Mouse (Mus musculus) stomach, postnatal 0 days (tissue): ENCODE measurements around the gene 9130230L23Rik. TPM values are rescaled to one million over a fixed set of nuclear protein-coding genes. Genes with fewer than 3 reads are reported as not detected.

Source experiments
- ATAC-seq: fragments of 200-750 bp; cut with Nextera tagmentation; 2 replicates; pipeline ENCODE4 v1.8.0; 2017; ENCODE audit not compliant: low FRiP score, low TSS enrichment
- DNase-seq: peaks from one replicate; pipeline ENCODE4 v3.0.0-alpha.2; 2016; ENCODE audit warnings: low spot score
- H3K27ac ChIP-seq: fragments of 300-500 bp; sonication (generic); replicated peaks from 2 replicates; pipeline ENCODE4 v1.5.1; 2014; ENCODE audit warnings: mild to moderate bottlenecking, control low read depth
- H3K27me3 ChIP-seq: fragments of 300-500 bp; sonication (generic); 2 replicates; pipeline ENCODE4 v1.6.1; 2014; ENCODE audit warnings: low read length; ENCODE audit not compliant: control insufficient read depth, insufficient read depth
- H3K36me3 ChIP-seq: fragments of 300-500 bp; sonication (generic); 2 replicates; pipeline ENCODE4 v1.6.1; 2014; ENCODE audit warnings: low read length, mixed read lengths; ENCODE audit not compliant: control insufficient read depth, insufficient read depth
- H3K4me1 ChIP-seq: fragments of 300-500 bp; sonication (generic); replicated peaks from 2 replicates; pipeline ENCODE4 v1.6.1; 2014; ENCODE audit warnings: antibody characterized with exemption; ENCODE audit not compliant: control insufficient read depth, insufficient read depth
- H3K4me2 ChIP-seq: fragments of 300-500 bp; sonication (generic); replicated peaks from 2 replicates; pipeline ENCODE4 v1.6.1; 2014; ENCODE audit warnings: low read depth, mild to moderate bottlenecking, control low read depth, moderate library complexity
- H3K4me3 ChIP-seq: fragments of 300-500 bp; sonication (generic); 2 replicates; pipeline ENCODE4 v1.5.1; 2014; ENCODE audit warnings: low read depth, low read length, control low read depth
- H3K9ac ChIP-seq: fragments of 300-500 bp; sonication (generic); 2 replicates; pipeline ENCODE4 v1.6.1; 2014; ENCODE audit warnings: mild to moderate bottlenecking, low read length, control low read depth, mixed read lengths
- H3K9me3 ChIP-seq: fragments of 300-500 bp; sonication (generic); 2 replicates; pipeline ENCODE4 v1.6.1; 2016; ENCODE audit warnings: low read length; ENCODE audit not compliant: control insufficient read depth
- CTCF ChIP-seq: IDR thresholded peaks from 2 replicates; pipeline ENCODE4 v1.5.1; 2016; ENCODE audit warnings: antibody characterized with exemption, low read depth, mild to moderate bottlenecking, moderate library complexity
- EP300 ChIP-seq: optimal IDR thresholded peaks from 2 replicates; pipeline ENCODE3; 2016; ENCODE audit warnings: antibody characterized with exemption
- WGBS: fragments of 180-500 bp; shearing (Covaris S2); extraction: QIAGEN DNeasy Blood & Tissue Kit; methylation state at CpG from one replicate; pipeline ENCODE4 v1.1.7; 2014; 5-methylcytosine and 5-hydroxymethylcytosine counted together
- polyA plus RNA-seq: library from polyadenylated mRNA; unstranded; fragments of >200 nt; fragmentation: Nextera tagmentation; extraction: Ambion mirVana; gene quantifications from 2 replicates; pipeline ENCODE4 v1.2.1, GENCODE M21; 2015

The 9130230L23Rik gene
- polyA plus RNA-seq, 1 experiment from 2014 or later: 4.7 TPM

GRCm38 (mm10) chr5:65963291-65963690 lies 40.8 kb downstream of the 9130230L23Rik start:
- Histone ChIP-seq H3K4me3 (no peak overlapping the region), H3K4me1 (no peaks in the 10 kb centered on the region), H3K4me2 (no peak overlapping the region), H3K9ac (no peak overlapping the region), H3K27ac (no peak overlapping the region), H3K27me3 (no peaks in the 10 kb centered on the region), H3K9me3 (no peaks in the 10 kb centered on the region), H3K36me3 (no peaks in the 10 kb centered on the region)
- TF ChIP-seq CTCF (no peak), EP300 (no peak)
- ATAC-seq (no peak), DNase-seq (no peak)
- WGBS: 81% methylated on average over 5 of the region's 5 CpGs

GRCm38 (mm10) chr5:65960597-65960950 lies 43.5 kb downstream of the 9130230L23Rik start:
- TF ChIP-seq EP300 (no peak), CTCF (no peak)
- H3K9ac ChIP-seq: no peak overlapping the region
- H3K27ac ChIP-seq: no peak overlapping the region
- no peak for ATAC-seq
- no peak overlapping the region for H3K4me2 ChIP-seq
- no peaks in the 10 kb centered on the region for H3K9me3 ChIP-seq
- 88% methylated on average over 11 of the region's 11 CpGs for WGBS
- no peak for DNase-seq
- H3K4me1 ChIP-seq: no peaks in the 10 kb centered on the region
- no peaks in the 10 kb centered on the region for H3K36me3 ChIP-seq
- H3K4me3 ChIP-seq: no peak overlapping the region
- H3K27me3 ChIP-seq: no peaks in the 10 kb centered on the region

- Histone ChIP-seq H3K9ac (no peak overlapping the region), H3K27me3 (no peaks in the 10 kb centered on the region), H3K9me3 (no peaks in the 10 kb centered on the region), H3K4me1 (no peaks in the 10 kb centered on the region), H3K4me2 (no peak overlapping the region), H3K36me3 (no peaks in the 10 kb centered on the region), H3K27ac (no peak overlapping the region), H3K4me3 (no peak overlapping the region)
- no peak for DNase-seq
- no peak for ATAC-seq
- WGBS: 76% methylated on average over 5 of the region's 5 CpGs
- TF ChIP-seq EP300 (no peak), CTCF (peak; percentile 18; the same call in 1 of the 2 replicates)
Observed at GRCm38 (mm10) chr5:65959893-65960596, 44.0 kb downstream of the 9130230L23Rik start.

GRCm38 (mm10) chr5:65958597-65958996 lies 45.5 kb downstream of the 9130230L23Rik start:
- Histone ChIP-seq H3K36me3 (no peaks in the 10 kb centered on the region), H3K4me3 (no peak overlapping the region), H3K4me1 (no peaks in the 10 kb centered on the region), H3K9ac (no peak overlapping the region), H3K27ac (no peak overlapping the region), H3K9me3 (no peaks in the 10 kb centered on the region), H3K4me2 (no peak overlapping the region), H3K27me3 (no peaks in the 10 kb centered on the region)
- no peak for TF ChIP-seq EP300
- TF ChIP-seq CTCF: peak; percentile 88
- ATAC-seq (no peak), DNase-seq (peak; percentile 32)
- 3% methylated on average over 4 of the region's 4 CpGs for WGBS

- Histone ChIP-seq H3K36me3 (no peaks in the 10 kb centered on the region), H3K4me1 (no peaks in the 10 kb centered on the region), H3K27ac (no peak overlapping the region), H3K9ac (peak overlapping the region; percentile 45; the same call in 1 of the 2 replicates), H3K9me3 (no peaks in the 10 kb centered on the region), H3K27me3 (no peaks in the 10 kb centered on the region), H3K4me2 (peak overlapping the region; percentile 45), H3K4me3 (peak overlapping the region; percentile 30; the same call in 1 of the 2 replicates)
- 77% methylated on average over 9 of the region's 9 CpGs for WGBS
- DNase-seq (no peak), ATAC-seq (no peak)
- TF ChIP-seq CTCF (no peak), EP300 (no peak)
Observed at GRCm38 (mm10) chr5:65956144-65957008, 47.7 kb downstream of the 9130230L23Rik start.
